Mouse (Mus musculus) T-helper 17 cell (primary cell): ENCODE measurements at regions not wholly inside any gene's neighbourhood (a gene's known extent, or its start where the extent isn't known, plus 50 kb on each side); places are given as distances from the start of the nearest gene placed in this dataset.

ENCODE experiments used
- in situ Hi-C, 2 experiments: fragments of 300-600 bp; cut with MboI, MseI; formaldehyde crosslinking; loops; 1 replicate in 1 of 2; 2 replicates in 1 of 2; pipeline ENCODE4 v1.15.1; 2025; ENCODE audit warnings: high pct_unique_total_duplicates in 2 of 2

GRCm38 (mm10) chr13:4663390-4663789 is 54.4 kb upstream of the Akr1e1 start:
- in situ Hi-C loops: loop anchor here (5.0 to 25.0 kb wide), 2 partner anchors 1814 to 1824 kb away; no protein-coding TSS in a partner anchor

- in situ Hi-C loops: loop anchor here (5.0 to 25.0 kb wide), 2 partner anchors 1815 to 1825 kb away; no protein-coding TSS in a partner anchor
Measured at GRCm38 (mm10) chr13:4662336-4663101, 53.5 kb upstream of the Akr1e1 start.
